Mouse (Mus musculus) ES-Bruce4 (cell line): ENCODE data around the gene H2al1m. TPM values are rescaled to one million over a fixed set of nuclear protein-coding genes. Genes with fewer than 3 reads are reported as not detected.
"Not testable (repeated sequence)": the region's sequence is repeated elsewhere in the genome, so short reads cannot be mapped to it uniquely, and the experiment has no call there.

Source experiments
- H3K27ac ChIP-seq: 2 replicates; pipeline ENCODE4 v1.5.1; 2012; ENCODE audit warnings: low read length, inconsistent platforms; ENCODE audit not compliant: insufficient read depth
- H3K27me3 ChIP-seq: 2 replicates; pipeline ENCODE4 v1.6.1; 2012; ENCODE audit warnings: mild to moderate bottlenecking, low read length, inconsistent platforms; ENCODE audit not compliant: control insufficient read depth, poor library complexity, insufficient read depth, severe bottlenecking
- H3K36me3 ChIP-seq: 2 replicates; pipeline ENCODE4 v1.6.1; 2012; ENCODE audit warnings: inconsistent platforms, mild to moderate bottlenecking, low read length, moderate library complexity; ENCODE audit not compliant: control insufficient read depth, poor library complexity, insufficient read depth, severe bottlenecking
- H3K4me1 ChIP-seq: one replicate; pipeline ENCODE4 v1.8.1; 2011; ENCODE audit warnings: low read length; ENCODE audit not compliant: control insufficient read depth, insufficient read depth
- H3K4me3 ChIP-seq: 2 replicates; pipeline ENCODE4 v1.5.1; 2011; ENCODE audit warnings: low read depth, mild to moderate bottlenecking, low read length
- H3K9ac ChIP-seq: 2 replicates; pipeline ENCODE4 v1.6.1; 2012; ENCODE audit warnings: low read depth, mild to moderate bottlenecking, inconsistent platforms; ENCODE audit not compliant: poor library complexity, severe bottlenecking
- H3K9me3 ChIP-seq: replicated peaks from 2 replicates; pipeline ENCODE4 v1.6.1; 2012; ENCODE audit warnings: mild to moderate bottlenecking, low read length, inconsistent platforms; ENCODE audit not compliant: control insufficient read depth, poor library complexity, insufficient read depth, severe bottlenecking
- CTCF ChIP-seq: IDR thresholded peaks from one replicate; pipeline ENCODE4 v1.8.1; 2011; ENCODE audit warnings: low read depth, low read length
- EP300 ChIP-seq: IDR thresholded peaks from 2 replicates; pipeline ENCODE4 v1.6.1; 2011; ENCODE audit warnings: low read depth, low read length; ENCODE audit not compliant: insufficient read depth
- POLR2A ChIP-seq: IDR thresholded peaks from one replicate; pipeline ENCODE4 v1.8.1; 2011; ENCODE audit warnings: low read length; ENCODE audit not compliant: insufficient read depth
- polyA plus RNA-seq: library from polyadenylated mRNA; stranded (reverse); fragments of >200 nt; gene quantifications from 2 replicates; pipeline ENCODE4 v1.2.4, GENCODE M21; 2011; ENCODE audit warnings: low read depth; ENCODE audit not compliant: missing spikeins, insufficient read depth, insufficient read length

H2al1m gene
- polyA plus RNA-seq, 1 experiment, result not detected

- H3K9ac ChIP-seq, result peak within 1 kb of the TSS; percentile 82
- H3K9me3 ChIP-seq, result no peaks in the 10 kb centered on the region
- peak within 1 kb of the TSS; percentile 97 for H3K4me3 ChIP-seq
- peak within 1 kb of the TSS; percentile 36; the same call in 1 of the 2 replicates for H3K27ac ChIP-seq
- no peaks in the 10 kb centered on the region for H3K36me3 ChIP-seq
- no peak for TF ChIP-seq EP300
- no peak for TF ChIP-seq POLR2A
- TF ChIP-seq CTCF, result no peak
- no peaks in the 10 kb centered on the region for H3K27me3 ChIP-seq
- no peaks in the 10 kb centered on the region for H3K4me1 ChIP-seq
Observed at GRCm38 (mm10) chrX:9272460-9273361, 10.9 kb upstream of the H2al1m start, which contains the start of gene Xk. TSS of gene Xk (plus strand) at chrX:9272756.

- Histone ChIP-seq H3K27ac (no peak overlapping the region), H3K9ac (peak overlapping the region; percentile 82), H3K36me3 (no peaks in the 10 kb centered on the region), H3K27me3 (no peaks in the 10 kb centered on the region), H3K4me3 (peak overlapping the region; percentile 97), H3K4me1 (no peaks in the 10 kb centered on the region), H3K9me3 (no peaks in the 10 kb centered on the region)
- no peak for TF ChIP-seq EP300
- no peak for TF ChIP-seq CTCF
- no peak for TF ChIP-seq POLR2A
Observed at GRCm38 (mm10) chrX:9273377-9274002, 10.1 kb upstream of the H2al1m start.

- no peak overlapping the region for H3K9ac ChIP-seq
- no peaks in the 10 kb centered on the region for H3K4me1 ChIP-seq
- TF ChIP-seq CTCF (no peak), EP300 (no peak), POLR2A (no peak)
- no peak overlapping the region for H3K27ac ChIP-seq
- H3K4me3 ChIP-seq, result no peak overlapping the region
- no peaks in the 10 kb centered on the region for H3K9me3 ChIP-seq
- H3K27me3 ChIP-seq, result no peaks in the 10 kb centered on the region
- no peaks in the 10 kb centered on the region for H3K36me3 ChIP-seq
Observed at GRCm38 (mm10) chrX:9274321-9274720, 9.2 kb upstream of the H2al1m start.

GRCm38 (mm10) chrX:9293140-9293829, 9.7 kb downstream of the H2al1m start:
- H3K4me1 ChIP-seq, H3K36me3 ChIP-seq, H3K9me3 ChIP-seq, H3K27me3 ChIP-seq, H3K27ac ChIP-seq, H3K4me3 ChIP-seq, H3K9ac ChIP-seq: not testable (repeated sequence)

GRCm38 (mm10) chrX:9298413-9298864, 14.9 kb downstream of the H2al1m start:
- no peaks in the 10 kb centered on the region for H3K36me3 ChIP-seq
- H3K4me1 ChIP-seq, result no peaks in the 10 kb centered on the region
- TF ChIP-seq CTCF (no peak), POLR2A (no peak), EP300 (no peak)
- H3K9me3 ChIP-seq, result no peaks in the 10 kb centered on the region
- H3K27ac ChIP-seq, result no peak overlapping the region
- no peak overlapping the region for H3K9ac ChIP-seq
- no peak overlapping the region for H3K4me3 ChIP-seq
- no peaks in the 10 kb centered on the region for H3K27me3 ChIP-seq

- Histone ChIP-seq H3K9ac (no peak overlapping the region), H3K4me3 (no peak overlapping the region), H3K27ac (no peak overlapping the region), H3K36me3 (no peaks in the 10 kb centered on the region), H3K27me3 (no peaks in the 10 kb centered on the region), H3K9me3 (no peaks in the 10 kb centered on the region), H3K4me1 (no peaks in the 10 kb centered on the region)
- TF ChIP-seq EP300 (no peak), CTCF (no peak), POLR2A (no peak)
Observed at GRCm38 (mm10) chrX:9302791-9303190, 19.2 kb downstream of the H2al1m start.
